Mouse (Mus musculus) frontal cortex, adult (tissue): ENCODE measurements around the gene Retreg3.

Experiments used
- ATAC-seq: cut with Nextera tagmentation; 2 replicates; pipeline ENCODE4 v1.9.2; 2017; ENCODE audit warnings: mild to moderate bottlenecking, moderate library complexity, mixed read lengths; ENCODE audit not compliant: low TSS enrichment

Gene Retreg3

DNA sequence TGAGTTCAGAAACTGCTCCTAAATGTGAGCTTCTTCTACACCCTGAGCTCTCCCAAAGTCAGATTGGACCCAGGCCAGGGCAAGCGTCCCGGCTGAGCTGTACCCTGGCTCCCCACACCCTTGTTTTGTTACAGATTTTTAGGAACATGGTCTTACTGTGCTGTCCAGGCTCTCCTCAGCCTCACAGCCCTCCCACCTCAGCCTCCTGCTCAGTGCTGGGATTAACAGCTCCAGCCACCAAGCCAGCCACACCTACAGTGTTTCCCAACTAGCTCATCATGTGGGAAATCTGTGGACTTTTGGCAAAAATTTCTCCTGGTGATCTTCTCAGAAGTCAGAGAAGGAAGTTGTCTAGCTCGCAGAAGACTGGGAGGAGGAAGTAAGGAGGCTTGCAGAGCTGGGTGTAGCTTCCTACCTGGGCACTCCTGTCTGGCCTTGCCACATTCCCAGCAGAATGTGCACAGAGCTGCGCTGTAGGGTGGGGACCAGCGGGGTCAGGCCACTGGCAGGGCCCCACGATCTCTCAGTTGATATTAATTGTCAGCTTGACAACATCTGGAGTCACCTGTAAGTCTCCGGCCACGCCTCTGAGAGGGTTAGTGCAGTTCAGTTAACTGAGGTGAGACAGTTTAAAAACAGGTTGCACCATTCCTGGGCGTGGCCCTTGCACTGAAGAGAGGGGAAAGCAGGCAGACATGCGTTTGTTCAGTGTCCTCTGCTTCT lies 66.8 kb downstream of the Retreg3 start:
- ATAC-seq: peak; percentile 27; the same call in 1 of the 2 replicates

DNA sequence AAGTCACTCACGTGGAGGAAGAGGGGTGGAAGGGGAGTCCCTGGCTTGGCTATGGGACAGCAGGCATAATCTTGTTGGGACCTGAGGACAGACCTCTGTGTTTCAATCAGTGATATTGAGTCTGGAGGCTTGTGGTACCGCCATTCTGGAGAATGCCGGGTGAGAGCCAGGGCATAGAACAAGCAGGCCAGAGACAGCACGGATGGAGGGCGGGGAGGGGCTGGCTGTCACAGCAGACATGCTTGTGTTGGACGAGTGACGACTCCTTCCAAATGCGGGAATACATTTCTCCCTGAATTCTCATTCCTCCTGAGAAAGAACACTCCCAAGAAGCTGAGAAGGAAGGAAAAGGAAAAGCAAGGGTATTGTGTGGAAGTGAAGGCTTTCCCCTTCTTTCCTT lies 68.1 kb downstream of the Retreg3 start:
- ATAC-seq: no peak

DNA sequence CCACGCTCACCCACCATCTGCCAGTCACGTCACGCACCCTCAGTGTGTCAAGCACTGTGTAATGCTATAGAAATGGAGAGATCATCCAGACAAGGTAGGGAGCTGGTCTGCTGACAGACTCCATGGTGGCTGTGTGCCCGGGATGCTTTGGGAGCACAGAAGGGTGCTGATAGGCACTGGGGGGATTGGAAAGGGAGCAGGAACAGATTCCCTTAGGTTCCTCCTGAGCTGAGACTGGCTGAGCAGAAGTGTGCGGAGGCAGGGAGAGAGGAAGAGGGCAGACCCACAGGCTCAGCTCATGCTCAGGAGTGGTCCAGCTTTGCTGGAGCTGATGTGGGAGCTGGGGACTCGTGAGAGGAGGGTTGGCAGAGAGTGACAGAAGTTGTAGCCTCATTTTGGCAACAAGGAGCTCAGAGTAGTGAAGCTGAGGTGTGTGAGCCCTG lies 68.6 kb downstream of the Retreg3 start:
- ATAC-seq: peak; percentile 47

DNA sequence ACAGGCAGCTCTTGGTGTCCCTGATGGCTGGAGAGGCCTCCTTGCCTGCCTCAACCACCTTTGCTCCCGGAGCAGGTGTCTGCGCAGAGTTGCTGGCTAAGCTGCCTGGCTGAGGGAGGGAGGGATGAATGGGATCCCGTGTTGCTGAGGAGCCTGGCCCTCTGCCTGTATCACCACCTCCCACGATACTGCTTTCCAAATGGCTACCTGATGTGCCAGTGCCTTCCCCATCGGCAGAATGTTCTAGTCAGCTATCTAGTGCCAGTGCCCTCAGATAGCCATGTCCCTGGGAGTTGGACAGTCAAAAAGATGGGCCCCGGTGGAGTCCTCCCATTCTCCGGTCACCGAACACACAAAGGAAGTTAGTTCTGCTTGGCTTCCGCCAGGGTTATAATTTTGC lies 69.3 kb downstream of the Retreg3 start:
- peak; percentile 50 for ATAC-seq

DNA sequence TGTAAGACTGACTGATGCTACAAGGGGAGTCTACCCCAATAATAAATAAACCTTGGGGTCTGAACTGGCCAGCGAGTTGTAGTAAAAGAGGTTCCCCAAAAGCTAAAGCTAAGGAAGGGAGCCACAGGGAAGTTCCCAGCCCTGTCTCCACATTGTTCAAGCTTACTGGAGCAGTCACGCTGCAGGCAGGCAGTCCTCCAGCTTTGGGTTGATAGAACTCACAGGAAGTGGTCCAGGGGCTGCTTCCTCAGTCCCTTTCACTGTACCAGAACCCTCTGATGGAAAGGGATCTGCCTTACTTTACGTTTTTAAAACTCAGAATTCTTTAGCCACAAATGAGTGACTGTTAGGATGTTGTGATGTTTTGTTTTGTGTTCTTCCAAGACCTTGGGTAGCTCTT lies 72.2 kb downstream of the Retreg3 start:
- ATAC-seq: no peak

DNA sequence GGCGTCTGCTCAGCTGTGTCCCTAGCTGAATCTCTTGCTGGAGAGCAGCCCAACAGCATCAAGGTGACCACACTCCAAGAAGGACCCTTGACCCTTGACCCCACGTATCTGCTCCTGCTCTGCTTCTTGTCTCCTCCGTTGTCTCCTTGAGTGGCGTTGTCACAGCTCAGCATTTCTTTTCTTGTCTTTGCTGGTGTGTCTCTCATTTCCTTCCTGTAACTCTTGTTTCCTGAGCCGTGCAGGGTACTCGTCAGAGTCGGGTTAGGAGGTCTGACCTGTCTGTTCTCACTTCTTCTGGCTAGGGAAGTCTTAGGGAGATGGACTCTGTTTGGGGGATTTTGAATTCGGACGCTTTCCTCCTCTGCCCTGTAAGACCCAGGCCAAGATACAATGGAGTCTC lies 73.3 kb downstream of the Retreg3 start:
- ATAC-seq: no peak
